Mouse (Mus musculus): ENCODE data around the gene Rfpl4.
"Not testable (repeated sequence)": the region's sequence is repeated elsewhere in the genome, so short reads cannot be mapped to it uniquely, and the experiment has no call there.

The Rfpl4 gene

GRCm38 (mm10) chr7:5081241-5081640 lies 35.5 kb downstream of the Rfpl4 start:
- DNase-seq (ENCODE audit: extremely low spot score, low read depth, low spot score), result no peak

GRCm38 (mm10) chr7:5080815-5081214 lies 35.9 kb downstream of the Rfpl4 start:
- DNase-seq (ENCODE audit: extremely low spot score, low read depth, low spot score), result no peak

- peak; percentile 76 for DNase-seq (ENCODE audit: extremely low spot score, low read depth, low spot score)
Observed at GRCm38 (mm10) chr7:5080010-5080751, 36.6 kb downstream of the Rfpl4 start, which contains the start of gene Epn1. Gene Epn1, plus strand, starts transcription at chr7:5080235.

GRCm38 (mm10) chr7:5079365-5080009 lies 37.3 kb downstream of the Rfpl4 start:
- DNase-seq (ENCODE audit: extremely low spot score, low read depth, low spot score), result not testable (repeated sequence)

GRCm38 (mm10) chr7:5076931-5077330 lies 39.8 kb downstream of the Rfpl4 start:
- no peak for DNase-seq (ENCODE audit: extremely low spot score, low read depth, low spot score)

GRCm38 (mm10) chr7:5074984-5075383 lies 41.8 kb downstream of the Rfpl4 start:
- no peak for DNase-seq (ENCODE audit: extremely low spot score, low read depth, low spot score)

GRCm38 (mm10) chr7:5073586-5073985 lies 43.2 kb downstream of the Rfpl4 start:
- no peak for DNase-seq (ENCODE audit: extremely low spot score, low read depth, low spot score)

GRCm38 (mm10) chr7:5064886-5065285 lies 51.9 kb downstream of the Rfpl4 start:
- DNase-seq (ENCODE audit: extremely low spot score, low read depth, low spot score), result no peak

GRCm38 (mm10) chr7:5062360-5063001 lies 54.3 kb downstream of the Rfpl4 start:
- DNase-seq (ENCODE audit: extremely low spot score, low read depth, low spot score), result peak; percentile 82

- DNase-seq (ENCODE audit: extremely low spot score, low read depth, low spot score), result no peak
Observed at GRCm38 (mm10) chr7:5061774-5062359, 54.9 kb downstream of the Rfpl4 start, which contains the start of gene U2af2. Gene U2af2, plus strand, starts transcription at chr7:5062143.

- DNase-seq (ENCODE audit: extremely low spot score, low read depth, low spot score), result peak; percentile 99
Observed at GRCm38 (mm10) chr7:5060944-5061773, 55.6 kb downstream of the Rfpl4 start.

- DNase-seq (ENCODE audit: extremely low spot score, low read depth, low spot score), result no peak
Observed at GRCm38 (mm10) chr7:5060239-5060731, 56.5 kb downstream of the Rfpl4 start.
